Mouse (Mus musculus) midbrain, embryonic 12.5 days (tissue): ENCODE data around the gene Kif21a. TPM values are rescaled to one million over a fixed set of nuclear protein-coding genes. Genes with fewer than 3 reads are reported as not detected.

Experiments
- ATAC-seq: fragments of 200-750 bp; cut with Nextera tagmentation; 2 replicates; pipeline ENCODE4 v1.8.0; 2017; ENCODE audit warnings: low read depth, moderate TSS enrichment, moderate library complexity; ENCODE audit not compliant: low FRiP score
- H3K27ac ChIP-seq: fragments of 300-500 bp; sonication (generic); replicated peaks from 2 replicates; pipeline ENCODE4 v1.5.1; 2016; ENCODE audit warnings: mild to moderate bottlenecking
- H3K27me3 ChIP-seq: fragments of 300-500 bp; sonication (generic); 2 replicates; pipeline ENCODE4 v1.6.1; 2016; ENCODE audit warnings: mild to moderate bottlenecking
- H3K36me3 ChIP-seq: fragments of 300-500 bp; sonication (generic); 2 replicates; pipeline ENCODE4 v1.6.1; 2016
- H3K4me1 ChIP-seq: fragments of 300-500 bp; sonication (generic); 2 replicates; pipeline ENCODE4 v1.6.1; 2016
- H3K4me2 ChIP-seq: fragments of 300-500 bp; sonication (generic); replicated peaks from 2 replicates; pipeline ENCODE4 v1.6.1; 2016; ENCODE audit warnings: mild to moderate bottlenecking, moderate library complexity
- H3K4me3 ChIP-seq: fragments of 300-500 bp; sonication (generic); 2 replicates; pipeline ENCODE4 v1.5.1; 2016; ENCODE audit warnings: mild to moderate bottlenecking
- H3K9ac ChIP-seq: fragments of 300-500 bp; sonication (generic); replicated peaks from 2 replicates; pipeline ENCODE4 v1.6.1; 2016; ENCODE audit warnings: mild to moderate bottlenecking, moderate library complexity
- H3K9me3 ChIP-seq: fragments of 300-500 bp; sonication (generic); 2 replicates; pipeline ENCODE4 v1.6.1; 2016; ENCODE audit warnings: mild to moderate bottlenecking
- WGBS: fragments of 180-500 bp; shearing (Covaris S2); methylation state at CpG from one replicate; pipeline ENCODE4 v1.1.7; 2016; 5-methylcytosine and 5-hydroxymethylcytosine counted together
- polyA plus RNA-seq: library from polyadenylated mRNA; unstranded; fragments of >200 nt; fragmentation: Nextera tagmentation; extraction: Ambion mirVana; gene quantifications from 2 replicates; pipeline ENCODE4 v1.2.1, GENCODE M21; 2016

Gene Kif21a
- polyA plus RNA-seq, 1 experiment from 2014 or later = 60.3 TPM

DNA sequence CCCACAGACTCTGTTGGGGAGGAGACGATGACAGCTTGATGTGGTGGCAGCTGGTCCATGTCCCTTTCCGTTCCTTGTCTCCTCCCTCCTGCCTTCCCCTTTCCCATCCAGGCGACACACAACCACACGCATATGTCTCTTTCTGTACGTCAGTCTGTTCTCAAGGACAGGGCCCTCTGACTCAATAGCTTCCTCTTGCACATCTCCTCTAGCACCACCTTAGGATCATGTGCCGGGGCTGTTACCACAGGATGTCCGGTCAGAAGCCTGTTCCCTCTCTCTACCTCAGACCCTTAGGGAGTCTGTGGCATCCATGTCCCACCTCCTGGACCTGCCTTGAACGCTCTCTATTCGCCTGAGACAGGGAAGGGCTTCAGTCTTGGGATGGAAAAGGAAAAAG, 153.3 kb downstream of the Kif21a start:
- Histone ChIP-seq H3K27me3 (no peaks in the 10 kb centered on the region), H3K36me3 (no peaks in the 10 kb centered on the region), H3K9me3 (no peaks in the 10 kb centered on the region), H3K4me2 (no peak overlapping the region), H3K4me3 (no peak overlapping the region), H3K27ac (no peak overlapping the region), H3K4me1 (no peaks in the 10 kb centered on the region), H3K9ac (no peak overlapping the region)
- 87% methylated on average over 9 of the region's 9 CpGs for WGBS
- ATAC-seq = no peak

DNA sequence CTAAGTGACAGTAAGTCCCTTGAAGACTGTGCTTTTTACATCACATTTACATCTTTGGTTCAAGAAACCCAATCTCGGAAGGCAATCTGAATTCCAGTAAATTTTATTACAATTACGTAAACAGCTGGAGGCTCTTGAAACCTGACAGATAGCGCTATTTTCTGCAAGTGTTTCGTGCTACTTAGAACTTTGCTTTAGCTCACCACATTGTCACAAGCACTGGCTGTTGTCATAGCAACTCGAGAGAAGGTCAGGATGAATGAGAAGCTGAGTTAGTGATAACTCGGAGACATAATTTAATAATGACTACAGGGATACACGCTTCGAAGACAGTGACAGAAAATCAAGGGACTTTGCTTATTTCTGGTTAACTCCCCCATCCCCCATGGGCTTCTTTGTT, 162.3 kb downstream of the Kif21a start:
- ATAC-seq = no peak
- Histone ChIP-seq H3K27ac (no peak overlapping the region), H3K4me3 (no peak overlapping the region), H3K36me3 (no peaks in the 10 kb centered on the region), H3K9ac (no peak overlapping the region), H3K9me3 (no peaks in the 10 kb centered on the region), H3K4me2 (no peak overlapping the region), H3K4me1 (no peaks in the 10 kb centered on the region), H3K27me3 (no peaks in the 10 kb centered on the region)
- 74% methylated on average over 8 of the region's 8 CpGs for WGBS

Other genes with a start within 250 kb of the Kif21a start
- gene Abcd2, start 141.9 kb upstream of the Kif21a start, polyA plus RNA-seq = 28.8 and 32.4 TPM in 2 replicates
- not detected in 2 replicates for gene CN725425, start 149.5 kb upstream of the Kif21a start, polyA plus RNA-seq